Mouse (Mus musculus) erythroblast, embryonic 14.5 days (primary cell): ENCODE data around the gene Zg16.

ENCODE experiments used
- GATA1 ChIP-seq: IDR thresholded peaks from 2 replicates; pipeline ENCODE4 v1.6.1; 2012; ENCODE audit warnings: low read length, inconsistent platforms, mixed read lengths
- TAL1 ChIP-seq: IDR thresholded peaks from 3 replicates; pipeline ENCODE4 v1.6.1; 2012; ENCODE audit warnings: low read length, inconsistent platforms, mixed read lengths

- TF ChIP-seq GATA1 (no peak), TAL1 (no peak)
Observed at GRCm38 (mm10) chr7:127016481-127016485, 70.8 kb downstream of the Zg16 start, which contains the start of gene Pagr1b.
